Mouse (Mus musculus) hindlimb bud, embryonic 11.5 days (tissue): ENCODE measurements at regions not wholly inside any gene's neighbourhood (a gene's known extent, or its start where the extent isn't known, plus 50 kb on each side); places are given as distances from the start of the nearest gene placed in this dataset.

ENCODE experiments used
- DNase-seq: peaks from one replicate; pipeline ENCODE4 v3.0.0-alpha.2; 2012; ENCODE audit warnings: low read depth, low spot score; ENCODE audit errors: extremely low spot score

GRCm38 (mm10) chr8:49845575-49845974 is 1001.8 kb upstream of the Tenm3 start:
- no peak for DNase-seq

GRCm38 (mm10) chr8:49831970-49832369 is 988.2 kb upstream of the Tenm3 start:
- no peak for DNase-seq

- peak; percentile 35 for DNase-seq
These were observed 985.6 kb upstream of the Tenm3 start for GRCm38 (mm10) chr8:49829345-49829744.

GRCm38 (mm10) chr8:49826231-49826630 is 982.5 kb upstream of the Tenm3 start:
- DNase-seq: no peak

GRCm38 (mm10) chr8:49825000-49825399 is 981.2 kb upstream of the Tenm3 start:
- no peak for DNase-seq

- DNase-seq: no peak
These were observed 979.0 kb upstream of the Tenm3 start for GRCm38 (mm10) chr8:49822791-49823190.

- no peak for DNase-seq
These were observed 955.5 kb upstream of the Tenm3 start for GRCm38 (mm10) chr8:49799236-49799635.

- no peak for DNase-seq
These were observed 953.0 kb upstream of the Tenm3 start for GRCm38 (mm10) chr8:49796741-49797140.

- no peak for DNase-seq
These were observed 950.7 kb upstream of the Tenm3 start for GRCm38 (mm10) chr8:49794491-49794890.

GRCm38 (mm10) chr8:49769829-49770228 is 926.1 kb upstream of the Tenm3 start:
- no peak for DNase-seq

GRCm38 (mm10) chr8:49738043-49738442 is 894.3 kb upstream of the Tenm3 start:
- DNase-seq: no peak

GRCm38 (mm10) chr8:49729156-49729555 is 885.4 kb upstream of the Tenm3 start:
- no peak for DNase-seq

- DNase-seq: no peak
These were observed 868.6 kb upstream of the Tenm3 start for GRCm38 (mm10) chr8:49712371-49712770.

GRCm38 (mm10) chr8:49708701-49709100 is 865.0 kb upstream of the Tenm3 start:
- DNase-seq: no peak

- no peak for DNase-seq
These were observed 855.3 kb upstream of the Tenm3 start for GRCm38 (mm10) chr8:49699058-49699457.

- no peak for DNase-seq
These were observed 853.0 kb upstream of the Tenm3 start for GRCm38 (mm10) chr8:49696709-49697108.
